Mouse (Mus musculus) heart, postnatal 25 days (tissue): ENCODE measurements around the gene Lig3. TPM values are rescaled to one million over a fixed set of nuclear protein-coding genes. Genes with fewer than 3 reads are reported as not detected.
A peak's percentile ranks its signal among the peaks of the same experiment; 100 is the strongest.

Experiments used
- DNase-seq: peaks from one replicate; pipeline ENCODE4 v3.0.0; 2022; ENCODE audit warnings: low spot score
- intact Hi-C: fragments of 180-260 bp; cut with DNase I; formaldehyde crosslinking; loops from one replicate; pipeline ENCODE4 v1.15.1; 2025
- total RNA-seq, 2 experiments: library from RNA; stranded (reverse); gene quantifications; 2 replicates each; pipeline ENCODE4 v1.2.3; 2021

Lig3 gene
- total RNA-seq = 10 to 100 TPM; 17.9 to 21.5 TPM

DNA sequence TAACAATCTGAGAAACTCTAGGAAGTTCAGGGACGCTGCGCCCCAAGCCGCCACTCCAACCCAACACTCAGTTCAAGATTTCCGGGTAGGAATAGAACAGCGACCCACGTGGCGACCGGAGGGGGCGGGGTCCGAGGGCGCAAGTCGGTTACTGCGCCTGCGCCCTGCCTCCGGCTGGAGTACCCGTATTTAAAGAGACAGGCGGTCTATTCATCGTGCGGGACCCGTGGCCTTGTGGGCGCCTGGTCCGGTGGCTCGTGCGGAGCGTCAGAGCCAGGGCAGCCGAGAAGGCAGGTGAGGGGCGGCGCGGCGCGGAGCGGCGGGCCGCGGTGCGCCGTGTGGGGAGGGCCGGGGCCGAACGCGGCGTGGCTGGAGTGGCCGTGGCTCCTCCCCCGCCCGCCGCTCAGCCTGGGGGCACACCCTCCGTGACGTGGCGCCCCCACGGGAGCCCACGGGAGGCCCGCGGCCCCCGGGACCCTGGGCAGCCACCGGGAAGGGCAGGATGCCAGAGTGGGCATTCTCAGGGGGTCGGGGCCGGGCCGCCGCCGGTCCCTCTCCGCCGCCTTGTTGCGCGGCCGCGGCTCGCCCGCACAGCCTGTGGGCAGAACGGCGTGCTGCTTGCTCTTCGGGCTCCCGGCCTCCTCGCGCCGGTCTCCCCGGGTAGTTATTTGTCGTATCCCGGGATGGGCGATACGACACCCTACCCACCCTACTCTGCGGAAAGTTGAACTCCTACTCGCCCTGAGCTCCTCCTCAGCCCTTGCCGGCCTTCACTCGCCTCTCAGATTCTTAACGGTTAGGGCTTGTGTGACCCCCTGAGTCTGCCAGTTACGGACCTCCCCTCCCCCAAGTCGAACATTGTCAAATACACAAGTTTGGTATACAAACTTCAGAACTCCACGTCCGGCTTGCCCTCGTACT, at the start of gene Lig3:
TSS of gene Lig3 (plus strand) at position 126 of the 921 bp plus-strand sequence.
- peak; percentile 89 for DNase-seq
- intact Hi-C loops = loop anchor here (10.0 kb wide), 1 partner anchor 514 kb away; the partner anchor contains the start of gene Ap2b1

DNA sequence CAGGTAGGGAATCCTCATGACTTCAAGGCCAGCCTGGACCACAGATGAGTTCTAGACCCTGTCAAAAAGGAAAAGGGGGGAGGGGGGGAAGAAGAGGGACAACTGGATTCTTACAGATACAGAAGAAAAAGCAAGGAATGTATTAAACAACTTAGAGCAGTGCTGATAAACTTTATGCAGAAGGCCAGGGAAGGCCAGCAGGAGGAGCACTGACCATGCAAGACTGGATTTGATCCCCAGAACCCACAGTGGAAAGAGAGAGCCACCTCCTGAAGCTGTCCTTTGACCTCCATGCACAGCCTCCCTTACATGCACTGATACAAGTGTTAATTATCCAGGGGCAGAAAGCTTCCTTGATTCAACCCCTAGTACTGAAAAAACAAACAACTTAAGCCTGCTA, 46.7 kb upstream of the Lig3 start:
- intact Hi-C loops = no loop called here

DNA sequence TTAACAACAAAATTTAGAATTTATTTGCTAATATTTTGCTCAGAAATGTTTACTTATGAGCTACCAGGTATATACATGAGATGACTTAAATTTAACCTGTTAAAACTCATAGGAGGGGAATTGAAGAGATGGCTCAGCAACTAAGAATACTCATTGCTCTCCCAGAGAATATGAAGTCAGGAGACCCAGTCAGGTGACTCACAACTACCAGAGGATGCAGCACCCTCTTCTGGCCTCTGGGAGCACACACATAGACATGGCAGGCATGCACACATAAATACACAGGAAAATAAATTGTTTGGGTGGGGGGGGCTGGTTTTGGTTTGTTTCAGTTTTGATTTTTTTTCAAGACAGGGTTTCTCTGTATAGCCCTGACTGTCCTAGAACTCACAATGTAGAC, 41.9 kb upstream of the Lig3 start:
- intact Hi-C loops = no loop called here
- no peak for DNase-seq

More for the DNA sequence above, 46.7 kb upstream of the Lig3 start:
- DNase-seq = no peak

DNA sequence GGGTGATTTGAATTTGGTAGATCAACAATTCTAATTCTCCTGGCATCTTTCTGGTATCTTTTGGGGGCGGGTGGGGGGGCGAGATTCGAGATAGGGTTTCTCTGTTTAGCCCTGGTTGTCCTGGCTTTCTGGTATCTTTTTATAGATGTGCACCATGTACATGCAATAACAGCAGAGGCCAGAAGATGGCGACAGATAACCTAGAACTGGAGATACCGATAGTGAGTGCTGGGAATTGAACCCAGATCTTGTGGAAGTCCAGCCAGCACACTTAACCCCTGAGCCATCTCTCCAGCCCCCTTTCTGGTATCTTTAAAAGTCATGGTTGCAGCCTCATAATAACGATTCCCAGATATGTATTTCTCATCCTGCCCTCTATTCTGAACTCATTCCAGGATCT, 34.8 kb upstream of the Lig3 start:
- intact Hi-C loops = loop anchor here (1.0 kb wide), 1 partner anchor 144 kb away; the partner anchor contains the start of gene Rad51d
- no peak for DNase-seq

DNA sequence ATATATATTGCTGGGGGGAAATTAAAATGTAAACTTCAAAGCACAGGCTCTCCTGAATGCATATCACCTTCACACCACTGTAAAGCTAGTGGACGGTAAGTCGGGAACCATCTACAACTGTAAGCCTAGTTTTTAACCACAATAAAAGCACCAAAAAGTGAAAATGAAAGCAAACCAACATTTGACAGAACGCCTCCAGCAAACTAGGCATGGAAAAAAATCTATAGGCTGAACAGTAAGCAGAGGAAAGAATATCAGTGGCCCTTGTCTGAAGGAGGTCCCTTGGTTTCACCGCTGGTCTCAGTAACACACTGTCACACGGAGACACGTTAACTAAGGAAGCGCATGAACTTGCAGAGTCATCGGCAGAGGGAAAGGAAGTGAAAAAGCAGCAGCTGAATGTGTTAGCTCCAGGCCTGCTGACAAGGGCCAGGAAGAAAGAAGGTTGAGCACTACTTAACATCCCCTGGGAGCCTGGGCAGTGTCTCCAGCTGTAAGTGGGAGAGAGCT, 34.0 kb upstream of the Lig3 start:
- intact Hi-C loops = loop anchor here (1.0 kb wide), 1 partner anchor 143 kb away; the partner anchor contains the start of gene Rad51d
- DNase-seq = peak; percentile 4

DNA sequence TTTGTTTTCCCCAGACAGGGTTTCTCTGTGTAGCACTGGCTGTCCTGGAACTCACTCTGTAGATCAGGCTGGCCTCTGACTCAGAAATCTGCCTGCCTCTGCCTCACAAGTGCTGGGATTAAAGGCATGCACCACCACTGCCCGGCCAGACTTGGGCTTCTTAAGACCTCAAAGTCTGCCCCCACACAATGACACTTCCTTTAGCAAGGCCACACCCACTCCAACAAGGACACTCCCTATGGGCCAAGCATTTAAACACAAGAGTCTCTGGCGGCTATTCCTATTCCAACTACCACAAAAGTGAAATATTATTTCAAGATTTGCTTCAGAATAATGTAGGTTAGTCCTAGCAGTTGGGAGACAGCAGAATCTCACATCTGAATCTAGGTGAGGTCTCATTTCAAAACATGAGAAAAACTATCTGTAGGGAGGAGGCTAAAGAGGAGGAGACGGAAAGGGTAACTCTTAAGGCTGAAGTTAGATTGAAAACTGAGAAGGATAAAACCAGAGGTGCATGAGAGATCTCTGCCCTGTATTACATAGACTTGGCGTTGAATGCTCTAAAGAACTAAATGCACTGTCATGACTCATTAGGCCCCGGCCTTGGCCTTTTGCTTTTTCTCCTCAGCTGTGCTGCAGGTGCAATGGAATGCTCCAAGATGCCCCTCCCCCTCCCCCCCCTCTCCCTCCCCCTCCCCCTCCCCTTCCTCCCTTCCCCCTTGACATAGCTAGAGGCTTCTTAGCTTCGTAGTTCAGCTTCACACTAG, 28.4 kb upstream of the Lig3 start:
- no peak for DNase-seq
- intact Hi-C loops = no loop called here

DNA sequence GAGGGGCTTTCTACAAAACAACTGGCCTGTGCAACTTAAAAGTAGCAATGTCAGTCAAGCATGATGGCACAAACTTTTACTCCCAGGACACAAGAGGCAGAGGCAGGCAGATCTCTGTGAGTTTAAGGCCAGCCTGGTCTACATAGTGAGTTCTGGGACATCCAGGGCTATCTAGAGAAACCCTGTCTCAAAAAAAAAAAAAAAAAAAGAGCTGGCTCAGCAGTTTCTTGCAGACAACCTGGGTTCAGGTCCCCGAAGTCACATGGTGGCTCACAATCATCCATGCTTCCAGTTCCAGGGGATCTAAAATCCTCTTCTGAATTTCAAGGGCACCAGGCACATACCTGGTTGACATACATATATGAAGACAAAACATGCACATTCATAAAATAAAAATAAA, 25.0 kb upstream of the Lig3 start:
- intact Hi-C loops = no loop called here

DNA sequence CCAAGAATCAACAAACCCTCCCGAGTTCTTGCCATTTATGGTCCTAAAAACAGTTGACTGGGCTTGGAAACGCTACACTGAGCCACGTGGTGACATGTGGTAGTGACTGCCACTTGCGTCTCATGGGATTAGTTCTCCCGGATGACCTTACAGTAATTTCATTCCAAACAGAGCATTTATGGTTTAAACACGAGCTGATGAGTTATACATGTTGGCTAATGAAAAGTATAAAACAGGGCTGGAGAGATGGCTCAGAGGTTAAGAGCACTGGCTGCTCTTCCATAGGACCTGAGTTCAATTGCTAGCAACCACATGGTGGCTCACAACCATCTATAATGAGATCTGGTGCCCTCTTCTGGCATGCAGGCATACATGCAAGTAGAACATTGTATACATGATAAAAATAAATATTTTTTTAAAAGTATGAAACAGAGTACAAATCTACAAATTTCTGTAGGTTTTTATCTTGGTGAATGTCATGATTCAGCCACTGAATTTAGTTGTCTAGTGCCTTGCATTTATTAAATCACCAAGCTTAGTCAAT, 18.6 kb upstream of the Lig3 start:
- intact Hi-C loops = no loop called here
- DNase-seq = no peak

More for the DNA sequence above, 25.0 kb upstream of the Lig3 start:
- DNase-seq = no peak

DNA sequence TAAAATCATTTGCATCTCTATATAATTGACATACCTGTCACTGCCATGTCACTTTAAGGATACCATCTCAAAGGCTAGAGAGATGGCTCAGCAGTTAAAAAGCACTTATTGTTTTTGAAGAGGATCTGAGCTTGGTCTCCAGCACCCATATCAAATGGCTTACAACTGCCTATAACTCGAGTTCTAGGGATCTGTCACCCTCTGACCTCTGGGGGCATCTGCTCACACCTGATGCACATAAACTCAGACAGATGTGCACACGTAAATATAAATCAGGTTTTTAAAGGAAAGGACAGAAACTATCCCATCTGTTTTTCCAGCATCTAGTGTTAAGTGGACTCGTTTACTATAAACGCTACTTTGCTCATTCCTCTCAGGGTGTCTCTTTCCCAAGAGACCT, 17.6 kb upstream of the Lig3 start:
- intact Hi-C loops = no loop called here
- DNase-seq = no peak

DNA sequence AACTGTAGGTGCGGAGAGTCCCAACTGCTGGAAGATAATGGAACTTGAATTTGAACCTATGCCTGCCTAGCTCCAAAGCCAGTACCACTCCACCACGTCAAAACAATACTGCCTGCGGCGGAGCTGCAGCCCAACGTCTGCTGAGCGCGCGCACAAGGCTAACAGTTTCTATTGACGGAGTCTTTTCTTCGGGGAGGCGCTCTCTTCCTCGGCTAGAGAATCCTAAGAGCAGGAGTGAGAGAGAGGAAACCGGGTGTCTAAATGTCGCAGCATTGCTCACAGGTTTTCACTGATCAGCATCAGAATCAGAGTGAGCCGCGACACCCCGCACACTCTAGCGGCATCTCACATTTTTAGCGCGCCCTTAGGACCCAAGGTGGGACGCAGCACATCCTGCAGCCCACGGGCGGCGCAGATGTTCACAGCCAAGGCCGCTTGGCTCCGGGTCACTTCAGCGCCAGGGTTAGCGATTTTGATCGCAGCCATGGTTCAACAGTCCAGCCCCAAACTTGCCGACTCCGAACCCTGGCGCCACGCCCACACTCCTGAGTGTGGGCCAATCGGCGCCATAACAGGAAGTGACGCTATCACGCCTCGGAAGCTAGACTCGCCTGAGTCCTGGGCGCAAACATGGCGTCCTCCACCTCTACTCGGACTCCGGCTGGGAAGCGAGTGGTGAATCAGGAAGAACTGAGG, 17.0 kb upstream of the Lig3 start, which contains the start of the genes Cct6b and Zfp830:
TSS of gene Cct6b (minus strand) at position 580 of the 696 bp plus-strand sequence.
TSS of gene Zfp830 (plus strand) at position 604 of the 696 bp plus-strand sequence.
- intact Hi-C loops = loop anchor here (2.0 kb wide), 1 partner anchor 15 kb away; no protein-coding TSS in a partner anchor

DNA sequence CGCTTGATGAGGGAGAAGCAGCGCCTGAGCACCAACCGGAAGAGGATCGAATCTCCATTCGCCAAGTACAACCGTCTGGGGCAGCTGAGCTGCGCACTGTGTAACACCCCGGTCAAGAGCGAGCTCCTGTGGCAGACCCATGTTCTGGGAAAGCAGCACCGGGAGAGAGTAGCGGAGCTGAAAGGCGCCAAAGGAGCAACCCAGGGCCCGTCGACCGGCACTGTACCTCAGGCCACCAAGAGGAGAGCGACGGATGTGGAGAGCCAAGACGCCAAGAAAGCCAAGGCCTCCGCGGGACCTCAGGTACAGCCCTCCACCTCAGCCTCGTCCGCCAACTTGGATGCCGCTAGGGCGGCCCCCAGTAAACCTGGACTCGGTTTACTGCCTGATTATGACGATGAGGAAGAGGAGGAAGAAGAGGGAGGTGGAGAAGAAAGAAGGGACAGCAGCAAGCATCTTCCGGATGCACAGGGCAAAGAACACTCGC, 16.4 kb upstream of the Lig3 start:
- no peak for DNase-seq
- intact Hi-C loops = loop anchor here (2.0 kb wide), 1 partner anchor 14 kb away; no protein-coding TSS in a partner anchor

More for the DNA sequence above, 17.0 kb upstream of the Lig3 start, which contains the start of the genes Cct6b and Zfp830:
- DNase-seq = peak; percentile 82

DNA sequence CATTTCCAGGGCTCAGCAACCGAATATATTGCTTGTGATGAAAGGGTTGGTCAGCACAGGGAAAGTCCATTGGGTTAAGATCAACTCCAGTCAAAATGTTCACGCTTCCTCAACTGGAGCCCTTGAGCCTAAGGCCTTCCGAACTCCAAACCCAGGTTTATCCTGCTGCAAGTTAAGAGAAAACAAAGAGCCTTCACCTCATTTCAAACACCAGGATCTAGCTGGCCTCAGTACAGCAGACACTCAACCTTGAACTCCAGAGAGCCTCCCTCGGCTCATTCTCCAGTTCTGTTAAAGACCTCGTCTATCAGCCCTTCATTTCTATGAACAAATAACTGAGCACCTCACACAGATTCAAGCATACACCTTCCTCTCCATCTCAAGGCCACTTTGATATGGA, 774 bp upstream of the Lig3 start:
- DNase-seq = no peak
- intact Hi-C loops = loop anchor here (10.0 kb wide), 1 partner anchor 515 kb away; the partner anchor contains the start of gene Ap2b1

DNA sequence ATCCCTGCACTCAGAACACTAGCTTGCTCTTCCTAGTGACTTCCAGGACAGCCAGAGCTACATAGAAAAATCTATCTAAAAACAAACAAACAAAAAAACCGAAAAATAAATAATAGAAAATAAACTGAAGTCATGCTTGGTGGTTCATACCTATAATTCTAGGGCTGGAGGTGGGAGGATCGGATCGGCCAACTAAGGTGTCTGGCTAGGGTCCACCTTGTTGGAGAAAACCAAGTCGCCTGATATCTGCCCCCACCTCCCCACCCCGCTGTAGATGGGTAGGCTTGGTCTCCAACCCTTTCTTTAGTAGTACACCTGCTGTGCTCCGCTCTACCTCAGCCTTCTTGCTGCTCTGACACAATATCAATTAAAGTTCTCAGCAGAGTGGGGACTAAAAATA, 1.3 kb downstream of the Lig3 start:
- DNase-seq = no peak
- intact Hi-C loops = loop anchor here (10.0 kb wide), 1 partner anchor 513 kb away; the partner anchor contains the start of gene Ap2b1

DNA sequence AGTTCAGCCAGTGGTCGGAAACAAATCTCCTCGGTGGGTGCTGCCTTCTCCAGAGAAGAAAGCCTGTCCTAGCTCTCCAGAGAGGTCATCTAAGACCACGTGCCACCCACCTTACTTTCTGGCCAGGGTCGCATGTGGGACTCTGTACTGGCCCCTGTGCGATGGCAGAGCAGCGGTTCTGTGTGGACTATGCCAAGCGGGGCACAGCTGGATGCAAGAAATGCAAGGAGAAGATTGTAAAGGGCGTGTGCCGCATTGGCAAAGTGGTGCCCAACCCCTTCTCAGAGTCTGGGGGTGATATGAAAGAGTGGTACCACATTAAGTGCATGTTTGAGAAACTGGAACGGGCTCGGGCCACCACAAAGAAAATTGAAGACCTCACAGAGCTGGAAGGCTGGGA, 2.5 kb downstream of the Lig3 start:
- intact Hi-C loops = loop anchor here (10.0 kb wide), 1 partner anchor 511 kb away; the partner anchor contains the start of gene Ap2b1
- no peak for DNase-seq

DNA sequence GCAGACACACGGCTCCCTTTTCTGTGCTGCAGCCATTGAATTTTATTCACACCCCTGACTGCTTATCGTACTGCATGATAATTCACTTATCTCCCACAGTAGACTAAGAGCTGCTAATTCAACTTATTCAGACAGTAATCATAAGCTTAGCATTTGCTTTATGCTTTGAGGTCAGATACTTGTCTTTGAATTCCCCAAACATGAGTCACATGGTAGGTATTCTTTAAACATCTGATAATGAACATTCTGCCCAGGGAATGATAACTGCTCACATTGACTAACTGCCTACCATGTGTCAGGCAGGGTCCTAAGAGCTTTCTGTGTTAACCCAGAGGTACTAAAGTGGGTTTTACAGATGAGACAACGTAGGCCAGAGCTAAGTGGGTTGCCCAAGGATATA, 25.7 kb downstream of the Lig3 start:
- no peak for DNase-seq
- intact Hi-C loops = no loop called here

DNA sequence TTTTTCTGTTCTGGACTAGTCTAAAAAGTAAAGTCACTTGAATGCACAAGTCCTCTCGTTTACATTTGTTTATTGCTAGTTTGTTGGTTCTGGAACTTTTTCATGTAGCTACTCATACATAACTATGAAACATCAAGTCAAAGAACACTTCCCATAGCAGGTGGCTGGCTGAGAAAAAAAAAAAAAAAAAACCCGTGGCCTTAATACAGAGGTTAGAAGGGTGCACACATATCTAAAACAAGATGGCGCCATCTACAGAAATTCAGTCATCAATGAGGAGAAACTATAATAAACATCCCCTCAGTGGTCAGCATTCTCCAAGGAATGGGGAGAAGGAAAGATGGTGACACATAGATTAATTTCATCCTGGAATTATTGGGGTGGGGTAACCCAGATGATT, 26.5 kb downstream of the Lig3 start:
- DNase-seq = no peak
- intact Hi-C loops = no loop called here

DNA sequence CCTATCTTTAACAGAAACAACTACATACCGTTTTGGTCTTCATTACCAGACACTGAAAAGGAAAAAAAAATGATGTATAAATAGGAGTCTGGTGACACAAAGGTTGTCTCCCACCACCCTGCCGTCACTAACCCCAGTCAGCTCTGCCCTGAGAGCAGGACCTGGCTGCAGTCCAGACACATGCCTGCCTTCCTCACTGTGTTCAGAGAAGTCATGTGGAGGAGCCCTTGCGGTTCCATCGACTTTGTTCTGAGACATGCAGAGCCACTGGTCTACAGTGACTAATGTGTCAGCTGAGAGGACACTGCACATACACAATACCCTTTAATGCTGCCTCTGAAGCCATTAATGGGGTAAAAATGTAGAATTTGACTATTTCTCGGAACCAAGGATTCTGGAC, 27.6 kb downstream of the Lig3 start:
- intact Hi-C loops = no loop called here
- no peak for DNase-seq

DNA sequence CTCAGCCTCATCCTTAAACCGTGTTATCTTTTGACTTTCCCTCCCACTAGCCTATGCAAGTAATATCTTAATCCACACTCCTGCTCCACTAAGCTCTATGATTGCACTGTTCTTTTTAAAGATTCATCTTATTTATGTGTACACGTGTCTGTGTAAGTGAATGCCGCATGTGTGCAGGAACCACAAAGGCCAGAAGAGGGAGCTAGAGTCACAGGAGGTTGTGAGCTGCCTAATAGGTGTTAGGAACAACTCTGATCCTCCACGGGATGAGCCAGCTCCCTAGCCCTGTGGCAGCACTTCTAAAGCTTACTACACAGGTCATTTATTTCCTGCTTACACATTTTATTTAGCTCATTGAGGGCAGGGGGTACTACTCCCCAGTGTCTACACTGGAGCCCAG, 38.4 kb downstream of the Lig3 start:
- no peak for DNase-seq
- intact Hi-C loops = loop anchor here (2.0 to 5.0 kb wide), 2 partner anchors 51 to 68 kb away; partner anchors contain the start of gene Rffl
